In the genomic region with DNA sequence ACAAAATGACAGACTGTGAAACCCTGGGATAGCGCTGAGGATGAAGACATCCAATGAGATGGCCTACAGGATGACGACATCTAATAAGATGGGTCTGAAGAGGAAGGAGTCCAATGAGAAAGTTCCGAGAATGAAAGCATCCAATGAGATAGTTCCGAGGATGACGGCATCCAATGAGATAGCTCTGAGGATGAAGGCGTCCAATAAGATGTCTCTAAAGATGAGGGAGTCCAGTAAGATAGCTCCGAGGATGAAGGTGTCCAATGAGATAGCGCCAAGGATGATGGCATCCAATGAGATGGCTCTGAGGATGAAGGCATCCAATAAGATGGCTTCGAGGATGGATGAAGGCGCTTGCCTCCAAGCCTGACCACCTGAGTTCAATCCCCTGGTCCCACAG, we compare ENCODE assay signal across 24 mouse cellular contexts. TPM values are rescaled to one million over a fixed set of nuclear protein-coding genes. Genes with fewer than 3 reads are reported as not detected.
DNase-seq lines count a peak whose midpoint lies in the region; ATAC-seq and TF ChIP-seq lines count a peak whose summit lies in the region.
"Had no signal": no experiment of that assay in that cellular context is flagged by ENCODE, and none has a peak within 500 bp of the region (broad histone marks: within the 10 kb centered on the region; RNA-seq: fewer than 3 reads in every experiment).

No protein-coding gene starts in this region.

- DNase-seq in testis, postnatal 10 days (ENCODE audit: low spot score) = no peak
- DNase-seq in ES-E14 (ENCODE audit: low read depth, low spot score) = no peak
- peak; percentile 27 for DNase-seq in testis, postnatal 14 days (ENCODE audit: low spot score)
- no peak for DNase-seq in ovary, postnatal 10 days (ENCODE audit: low spot score)
- DNase-seq: adrenal gland, adult 8-10 months; adrenal gland, postnatal 14 days; adrenal gland, postnatal 36 days; cerebellum, adult 11-12 months; cerebellum, adult 2 months; cerebellum, adult 9-11 months; cerebellum, postnatal 14 days; cerebellum, postnatal 36 days; embryo, embryonic 11 days had no signal

- in situ Hi-C loops in ES-E14 (cut with MboI; ENCODE audit: low sequenced_read_pairs in 2 of 2, unreplicated experiment in 2 of 2) = no loop called here

- H3K27ac ChIP-seq in testis, adult 2 months (ENCODE audit: control insufficient read depth, insufficient read depth, low read depth, low read length) = no peak overlapping the region
- H3K27ac ChIP-seq in ES-E14 (ENCODE audit: insufficient read depth, low read depth, low read length, poor library complexity, severe bottlenecking) = no peak overlapping the region; the same call in 1 of the 2 replicates
- H3K27ac ChIP-seq in kidney, embryonic 16.5 days (ENCODE audit: low read length) = no peak overlapping the region
- H3K27ac ChIP-seq: embryonic facial prominence, embryonic 13.5 days; embryonic facial prominence, embryonic 15.5 days; forebrain, embryonic 10.5 days; forebrain, embryonic 12.5 days had no signal

- H3K9ac ChIP-seq in ES-E14 (ENCODE audit: insufficient read depth, low read depth, low read length, poor library complexity, severe bottlenecking) = no peak overlapping the region
- no peak overlapping the region for H3K9ac ChIP-seq in kidney, embryonic 16.5 days (replicated peaks; ENCODE audit: low read length)
- H3K9ac ChIP-seq: embryonic facial prominence, embryonic 13.5 days; embryonic facial prominence, embryonic 15.5 days; forebrain, embryonic 12.5 days had no signal

- no peaks in the 10 kb centered on the region; the same call in none of the 2 replicates for H3K4me1 ChIP-seq in testis, adult 2 months (ENCODE audit: control insufficient read depth, insufficient read depth, low read length)
- H3K4me1 ChIP-seq in ES-E14 (ENCODE audit: control insufficient read depth in 2 of 2, insufficient read depth in 2 of 2, low read length in 2 of 2, poor library complexity in 1 of 2) = peaks cover 0 to 5% of the 10 kb centered on the region in 2 experiments; a peak in 1 of 4 replicates
- 0 out of 2 replicates have a peak, but pooled peaks cover 8% of the 10 kb centered on the region for H3K4me1 ChIP-seq in kidney, embryonic 16.5 days (ENCODE audit: insufficient read depth, low read length)

- ATAC-seq in kidney, embryonic 16.5 days (ENCODE audit: low FRiP score, low TSS enrichment) = no peak
- ATAC-seq: activated CD4-positive, CD25-positive, alpha-beta regulatory T cell, adult 4 months; forebrain, embryonic 14.5 days; forebrain, embryonic 16.5 days had no signal

- no peak for TF ChIP-seq POLR2A in testis, adult 2 months (IDR thresholded peaks at IDR 0.05; ENCODE audit: control insufficient read depth, low read depth, low read length)

- no peak for TF ChIP-seq CTCF in testis, adult 2 months (IDR thresholded peaks at IDR 0.05; ENCODE audit: control insufficient read depth, insufficient read depth, insufficient replicate concordance, low read depth, low read length)

- H3K36me3 ChIP-seq in testis, adult 2 months (ENCODE audit: control insufficient read depth, insufficient read depth, low read length) = no peaks in the 10 kb centered on the region
- no peaks in the 10 kb centered on the region for H3K36me3 ChIP-seq in ES-E14 (ENCODE audit: control insufficient read depth, insufficient read depth, low read length, poor library complexity, severe bottlenecking)
- H3K36me3 ChIP-seq in kidney, embryonic 16.5 days (ENCODE audit: insufficient read depth, low read length) = no peaks in the 10 kb centered on the region
- H3K36me3 ChIP-seq: embryonic facial prominence, embryonic 13.5 days; embryonic facial prominence, embryonic 15.5 days; forebrain, embryonic 10.5 days; forebrain, embryonic 12.5 days had no signal

- no peaks in the 10 kb centered on the region for H3K27me3 ChIP-seq in testis, adult 2 months (ENCODE audit: control insufficient read depth, insufficient read depth, low read length)
- 0 out of 2 replicates have a peak, but pooled peaks cover 2% of the 10 kb centered on the region for H3K27me3 ChIP-seq in kidney, embryonic 16.5 days (ENCODE audit: insufficient read depth, low read length)
- H3K27me3 ChIP-seq: embryonic facial prominence, embryonic 13.5 days; embryonic facial prominence, embryonic 15.5 days; forebrain, embryonic 12.5 days had no signal

- no peak overlapping the region for H3K4me2 ChIP-seq in kidney, embryonic 16.5 days (replicated peaks; ENCODE audit: low read depth, low read length)
- H3K4me2 ChIP-seq: embryonic facial prominence, embryonic 13.5 days; embryonic facial prominence, embryonic 15.5 days; forebrain, embryonic 12.5 days had no signal

- H3K4me3 ChIP-seq in testis, adult 2 months (ENCODE audit: control insufficient read depth, low read depth, low read length) = peak overlapping the region; percentile 51; the same call in 1 of the 2 replicates
- no peak overlapping the region for H3K4me3 ChIP-seq in ES-E14 (ENCODE audit: insufficient read depth in 1 of 2, low read depth in 1 of 2, low read length in 2 of 2, poor library complexity in 1 of 2, severe bottlenecking in 1 of 2)
- H3K4me3 ChIP-seq in kidney, embryonic 16.5 days (ENCODE audit: low read length) = no peak overlapping the region
- H3K4me3 ChIP-seq: embryonic facial prominence, embryonic 13.5 days; embryonic facial prominence, embryonic 15.5 days; erythroblast, embryonic 14.5 days; forebrain, embryonic 10.5 days; forebrain, embryonic 12.5 days had no signal

- 96% methylated on average over 10 of the region's 10 CpGs for WGBS in kidney, embryonic 16.5 days

- no peaks in the 10 kb centered on the region for H3K9me3 ChIP-seq in ES-E14 (ENCODE audit: control insufficient read depth, insufficient read depth, low read depth, low read length)
- H3K9me3 ChIP-seq in kidney, embryonic 16.5 days (ENCODE audit: low read length) = peaks cover 3% of the 10 kb centered on the region; the same call in 1 of the 2 replicates
- H3K9me3 ChIP-seq: embryonic facial prominence, embryonic 13.5 days; embryonic facial prominence, embryonic 15.5 days; forebrain, embryonic 12.5 days had no signal

TF ChIP-seq in ES-E14, 5 proteins besides CTCF, POLR2A, EP300 and RAD21:
- TF ChIP-seq ZC3H11A (IDR thresholded peaks at IDR 0.05; ENCODE audit: borderline replicate concordance, low read depth, low read length) (no peak), MAFK (IDR thresholded peaks at IDR 0.05; ENCODE audit: insufficient read depth, low read depth, low read length) (no peak), CHD2 (IDR thresholded peaks at IDR 0.05; ENCODE audit: low read depth, low read length) (peak; percentile 69; the same call in 1 of the 2 replicates), ZNF384 (IDR thresholded peaks at IDR 0.05; ENCODE audit: low read depth, low read length) (no peak)
TF ChIP-seq in ES-E14: peak in this region for 1.

RNA-seq across cellular contexts. Expression of a gene that starts 8.8 kb away (rescaled TPM):
- 1.1 and 1.3 TPM in 2 replicates for polyA plus RNA-seq in testis, adult 2 months (2012; rRNA removed)
- total RNA-seq in ES-E14 (2012; rRNA removed) = 0.45 and 0.58 TPM in 2 replicates
- polyA plus RNA-seq in kidney, embryonic 16.5 days (2015; fragmentation: Nextera tagmentation; extraction: Ambion mirVana) = 0.80 and 0.95 TPM in 2 replicates
- polyA plus RNA-seq: C2C12; erythroblast, embryonic 14.5 days had no signal

RNA-seq across cellular contexts. Expression of a gene that starts 22.6 kb away (rescaled TPM):
- polyA plus RNA-seq in testis, adult 2 months (2012; rRNA removed) = 14.5 and 14.7 TPM in 2 replicates
- 61.0 and 79.8 TPM in 2 replicates for total RNA-seq in ES-E14 (2012; rRNA removed)
- 52.4 and 58.5 TPM in 2 replicates for polyA plus RNA-seq in kidney, embryonic 16.5 days (2015; fragmentation: Nextera tagmentation; extraction: Ambion mirVana)
